Mouse (Mus musculus) limb, embryonic 12.5 days (tissue): ENCODE measurements around the gene Gm49361. TPM values are rescaled to one million over a fixed set of nuclear protein-coding genes. Genes with fewer than 3 reads are reported as not detected.
A peak's percentile ranks its signal among the peaks of the same experiment; 100 is the strongest.
"Not testable (repeated sequence)": the region's sequence is repeated elsewhere in the genome, so short reads cannot be mapped to it uniquely, and the experiment has no call there.

Experiments used
- ATAC-seq: fragments of 200-750 bp; cut with Nextera tagmentation; 2 replicates; pipeline ENCODE4 v1.8.0; 2017; ENCODE audit warnings: low read depth, moderate TSS enrichment; ENCODE audit not compliant: insufficient number of reproducible peaks, insufficient read depth, low FRiP score, low TSS enrichment
- H3K27ac ChIP-seq: fragments of 300-500 bp; sonication (generic); 2 replicates; pipeline ENCODE4 v1.5.1; 2016; ENCODE audit warnings: mild to moderate bottlenecking, moderate library complexity
- H3K27me3 ChIP-seq: fragments of 300-500 bp; sonication (generic); 2 replicates; pipeline ENCODE4 v1.6.1; 2016; ENCODE audit warnings: mild to moderate bottlenecking, moderate library complexity
- H3K36me3 ChIP-seq: fragments of 300-500 bp; sonication (generic); 2 replicates; pipeline ENCODE4 v1.6.1; 2016; ENCODE audit warnings: mild to moderate bottlenecking, moderate library complexity
- H3K4me1 ChIP-seq: fragments of 300-500 bp; sonication (generic); replicated peaks from 2 replicates; pipeline ENCODE4 v1.6.1; 2016
- H3K4me2 ChIP-seq: fragments of 300-500 bp; sonication (generic); 2 replicates; pipeline ENCODE4 v1.6.1; 2016; ENCODE audit warnings: mild to moderate bottlenecking, moderate library complexity
- H3K4me3 ChIP-seq: fragments of 300-500 bp; sonication (generic); replicated peaks from 2 replicates; pipeline ENCODE4 v1.5.1; 2016; ENCODE audit warnings: mild to moderate bottlenecking
- H3K9ac ChIP-seq: fragments of 300-500 bp; sonication (generic); replicated peaks from 2 replicates; pipeline ENCODE4 v1.6.1; 2016; ENCODE audit warnings: mild to moderate bottlenecking, moderate library complexity
- H3K9me3 ChIP-seq: fragments of 300-500 bp; sonication (generic); 2 replicates; pipeline ENCODE4 v1.6.1; 2016; ENCODE audit warnings: mild to moderate bottlenecking, moderate library complexity
- WGBS: fragments of 180-500 bp; shearing (Covaris S2); methylation state at CpG from one replicate; pipeline ENCODE4 v1.1.7; 2016; 5-methylcytosine and 5-hydroxymethylcytosine counted together
- polyA plus RNA-seq: library from polyadenylated mRNA; unstranded; fragments of >200 nt; fragmentation: Nextera tagmentation; extraction: Ambion mirVana; gene quantifications from 2 replicates; pipeline ENCODE4 v1.2.1, GENCODE M21; 2016

Gm49361 gene
- polyA plus RNA-seq, 1 experiment from 2014 or later, result not detected

- Histone ChIP-seq H3K9me3 (no peaks in the 10 kb centered on the region), H3K27me3 (no peaks in the 10 kb centered on the region), H3K4me2 (no peak overlapping the region), H3K9ac (no peak overlapping the region), H3K36me3 (no peaks in the 10 kb centered on the region), H3K4me1 (no peaks in the 10 kb centered on the region; the same call in 1 of the 2 replicates), H3K4me3 (no peak overlapping the region), H3K27ac (no peak overlapping the region)
- WGBS, result 38% methylated on average over 9 of the region's 9 CpGs
- no peak for ATAC-seq
Measured at GRCm38 (mm10) chr14:57753351-57753992, 7.6 kb upstream of the Gm49361 start.

DNA sequence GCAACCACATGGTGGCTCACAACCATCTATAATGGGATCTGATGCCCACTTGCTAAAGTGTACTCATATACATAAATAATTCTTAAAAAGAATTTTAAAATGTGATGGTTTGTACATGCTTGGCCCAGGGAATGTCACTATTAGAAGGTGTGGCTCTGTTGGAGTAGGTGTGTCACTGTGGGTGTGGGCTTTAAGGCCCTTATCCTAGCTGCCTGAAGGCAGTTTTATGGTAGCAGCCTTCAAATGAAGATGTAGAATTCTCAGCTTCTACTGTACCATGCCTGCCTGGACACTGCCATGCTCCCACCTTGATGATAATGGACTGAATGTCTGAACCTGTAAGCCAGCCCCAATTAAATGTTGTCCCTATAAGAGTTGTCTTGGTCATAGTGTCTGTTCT is 5.1 kb upstream of the Gm49361 start:
- ATAC-seq, H3K9me3 ChIP-seq, H3K9ac ChIP-seq, H3K4me3 ChIP-seq, H3K36me3 ChIP-seq, H3K27ac ChIP-seq, H3K4me2 ChIP-seq, H3K27me3 ChIP-seq, H3K4me1 ChIP-seq: not testable (repeated sequence)

DNA sequence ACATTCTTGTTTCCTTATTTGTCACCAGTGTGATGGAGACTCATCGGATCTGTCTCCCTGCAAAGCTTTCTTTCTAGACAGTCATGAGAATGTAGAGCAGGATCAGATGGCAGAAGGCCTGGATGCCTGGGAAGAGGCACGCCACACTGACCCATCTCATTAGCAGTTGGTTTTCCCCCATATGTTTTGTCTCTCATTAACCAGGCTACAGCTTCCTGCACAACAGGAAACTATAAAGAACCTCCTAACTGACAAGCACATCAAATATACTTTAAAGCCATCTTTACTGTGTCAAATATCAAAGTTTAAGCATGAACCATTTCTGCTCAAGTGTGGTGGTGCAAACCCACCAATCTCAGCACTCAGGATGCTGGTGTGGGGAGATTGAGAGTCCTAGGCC is 3.6 kb upstream of the Gm49361 start:
- no peaks in the 10 kb centered on the region for H3K27me3 ChIP-seq
- no peak overlapping the region for H3K27ac ChIP-seq
- ATAC-seq, result no peak
- H3K4me3 ChIP-seq, result no peak overlapping the region
- no peak overlapping the region for H3K4me2 ChIP-seq
- peaks cover 4% of the 10 kb centered on the region for H3K4me1 ChIP-seq
- WGBS, result 38% methylated on average over 2 of the region's 2 CpGs
- H3K9me3 ChIP-seq, result no peaks in the 10 kb centered on the region
- no peak overlapping the region for H3K9ac ChIP-seq
- H3K36me3 ChIP-seq, result no peaks in the 10 kb centered on the region

DNA sequence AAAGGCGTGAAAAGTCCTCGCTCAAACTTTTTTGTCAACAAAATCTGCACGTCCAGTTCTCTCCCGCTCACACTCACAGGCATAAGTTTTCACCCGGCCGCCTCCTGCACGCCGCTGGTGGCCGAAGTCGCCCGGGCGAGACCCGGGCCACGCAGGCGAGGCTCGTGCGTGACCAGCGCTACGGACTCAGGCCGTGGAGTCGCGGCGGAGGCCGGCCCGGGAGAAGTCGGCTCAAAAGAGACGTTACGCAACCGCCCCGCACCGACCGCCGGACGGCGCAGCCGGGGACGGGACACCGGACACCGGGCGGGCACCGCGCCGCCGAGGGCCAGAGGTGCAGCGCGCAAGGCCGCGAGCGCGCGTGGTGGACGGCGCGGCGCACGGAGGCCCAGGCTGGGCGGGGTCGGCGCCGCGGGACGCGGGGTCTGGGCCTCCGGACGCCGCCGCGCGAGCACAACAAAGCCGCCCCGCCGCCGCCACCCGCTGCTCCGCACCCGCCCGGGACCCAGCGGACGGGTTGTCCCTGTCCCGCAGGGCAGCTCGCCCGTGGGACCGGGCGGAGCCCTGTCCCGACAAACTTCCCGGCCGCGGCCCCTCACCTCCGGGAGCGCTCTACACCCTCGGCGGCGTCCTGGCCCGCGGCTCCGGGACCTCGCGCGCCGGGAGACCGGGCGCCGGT is 473 bp downstream of the Gm49361 start:
- peak; percentile 43 for ATAC-seq
- peaks cover 30% of the 10 kb centered on the region for H3K4me1 ChIP-seq
- H3K9ac ChIP-seq, result peak overlapping the region; percentile 98
- no peaks in the 10 kb centered on the region for H3K9me3 ChIP-seq
- H3K27ac ChIP-seq, result peak overlapping the region; percentile 96
- no peaks in the 10 kb centered on the region for H3K36me3 ChIP-seq
- H3K4me2 ChIP-seq, result peak overlapping the region; percentile 62
- under 1% methylated on average over 100 of the region's 103 CpGs for WGBS
- no peaks in the 10 kb centered on the region for H3K27me3 ChIP-seq
- peak overlapping the region; percentile 97 for H3K4me3 ChIP-seq

GRCm38 (mm10) chr14:57744547-57744946 is 1.4 kb downstream of the Gm49361 start:
- peaks cover 30% of the 10 kb centered on the region for H3K4me1 ChIP-seq
- no peaks in the 10 kb centered on the region for H3K9me3 ChIP-seq
- peak overlapping the region; percentile 96 for H3K27ac ChIP-seq
- no peaks in the 10 kb centered on the region for H3K36me3 ChIP-seq
- H3K4me2 ChIP-seq, result peak overlapping the region; percentile 62
- WGBS, result under 1% methylated on average over 8 of the region's 8 CpGs
- no peak for ATAC-seq
- H3K4me3 ChIP-seq, result peak overlapping the region; percentile 97
- no peaks in the 10 kb centered on the region for H3K27me3 ChIP-seq
- H3K9ac ChIP-seq, result peak overlapping the region; percentile 98; the same call in 1 of the 2 replicates

DNA sequence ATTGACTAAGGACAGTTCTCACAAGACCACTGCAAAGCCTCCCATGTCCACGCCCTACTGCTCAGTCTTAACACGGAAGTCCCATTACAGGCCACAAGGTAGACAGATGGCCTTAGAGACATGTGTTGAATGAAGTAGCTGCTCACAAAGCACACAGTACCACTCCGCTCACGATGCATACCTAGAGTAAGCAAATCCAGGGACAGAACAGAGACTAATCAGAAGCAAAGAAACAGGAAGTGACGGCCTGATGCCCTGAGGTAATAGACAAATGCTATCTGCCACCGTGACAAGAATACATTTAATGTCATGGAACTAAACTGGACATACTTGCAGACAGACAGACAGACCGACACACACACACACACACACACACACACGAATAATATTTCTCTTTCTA is 5.3 kb downstream of the Gm49361 start:
- peaks cover 39% of the 10 kb centered on the region for H3K4me1 ChIP-seq

GRCm38 (mm10) chr14:57737089-57737488 is 8.8 kb downstream of the Gm49361 start:
- Histone ChIP-seq H3K4me3 (no peak overlapping the region), H3K27me3 (no peaks in the 10 kb centered on the region), H3K4me2 (no peak overlapping the region), H3K9me3 (no peaks in the 10 kb centered on the region), H3K9ac (no peak overlapping the region), H3K4me1 (peaks cover 28% of the 10 kb centered on the region), H3K27ac (0 out of 2 replicates have a peak overlapping the region, but pooled peaks have one; percentile 17), H3K36me3 (peaks cover 37% of the 10 kb centered on the region)
- ATAC-seq, result no peak

More for the DNA sequence above, 5.3 kb downstream of the Gm49361 start:
- 84% methylated on average over 8 of the region's 8 CpGs for WGBS
- no peak overlapping the region for H3K27ac ChIP-seq
- ATAC-seq, result no peak
- no peaks in the 10 kb centered on the region for H3K27me3 ChIP-seq
- no peaks in the 10 kb centered on the region for H3K9me3 ChIP-seq
- no peak overlapping the region for H3K4me2 ChIP-seq
- peaks cover 19% of the 10 kb centered on the region; the same call in 1 of the 2 replicates for H3K36me3 ChIP-seq
- H3K9ac ChIP-seq, result no peak overlapping the region
- no peak overlapping the region for H3K4me3 ChIP-seq

- no peaks in the 10 kb centered on the region for H3K9me3 ChIP-seq
- H3K4me1 ChIP-seq, result peaks cover 27% of the 10 kb centered on the region
- H3K36me3 ChIP-seq, result peaks cover 40% of the 10 kb centered on the region
- H3K4me3 ChIP-seq, result no peak overlapping the region
- H3K27me3 ChIP-seq, result no peaks in the 10 kb centered on the region
- WGBS, result 61% methylated on average over 4 of the region's 4 CpGs
- no peak overlapping the region for H3K4me2 ChIP-seq
- no peak overlapping the region for H3K9ac ChIP-seq
- 0 out of 2 replicates have a peak overlapping the region, but pooled peaks have one; percentile 23 for H3K27ac ChIP-seq
- no peak for ATAC-seq
Measured at GRCm38 (mm10) chr14:57736141-57736540, 9.8 kb downstream of the Gm49361 start.

GRCm38 (mm10) chr14:57732668-57733293 is 13.1 kb downstream of the Gm49361 start:
- Histone ChIP-seq H3K9ac (no peak overlapping the region), H3K4me3 (no peak overlapping the region), H3K27ac (no peak overlapping the region), H3K4me1 (peaks cover 30% of the 10 kb centered on the region), H3K4me2 (no peak overlapping the region), H3K36me3 (peaks cover 48% of the 10 kb centered on the region), H3K9me3 (no peaks in the 10 kb centered on the region), H3K27me3 (no peaks in the 10 kb centered on the region)
- ATAC-seq, result no peak
- 57% methylated on average over 6 of the region's 6 CpGs for WGBS

DNA sequence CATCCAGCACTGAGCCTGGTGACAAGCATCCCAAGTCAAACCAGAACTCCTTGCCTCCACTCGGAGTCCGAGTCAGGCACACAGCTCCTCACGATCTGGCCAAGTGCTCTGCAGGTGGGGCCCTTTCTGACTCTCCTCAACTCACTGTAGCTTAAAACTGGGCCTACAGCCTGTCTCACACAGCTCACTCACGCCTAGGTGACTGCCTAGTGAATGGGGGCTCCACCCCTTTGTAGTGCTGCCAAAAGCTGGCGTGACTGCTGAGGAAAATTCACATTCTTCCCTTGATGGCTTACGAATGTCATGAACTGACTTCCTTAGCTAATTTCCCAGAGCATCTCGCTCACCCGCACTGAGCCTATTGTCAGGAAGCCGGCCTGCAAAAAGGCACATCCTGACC is 15.4 kb downstream of the Gm49361 start:
- no peak for ATAC-seq
- H3K4me2 ChIP-seq, result no peak overlapping the region
- WGBS, result 61% methylated on average over 9 of the region's 9 CpGs
- H3K36me3 ChIP-seq, result peaks cover 57% of the 10 kb centered on the region
- no peaks in the 10 kb centered on the region for H3K9me3 ChIP-seq
- H3K27ac ChIP-seq, result 0 out of 2 replicates have a peak overlapping the region, but pooled peaks have one; percentile 37
- H3K4me1 ChIP-seq, result peaks cover 17% of the 10 kb centered on the region
- H3K27me3 ChIP-seq, result no peaks in the 10 kb centered on the region
- H3K9ac ChIP-seq, result no peak overlapping the region
- H3K4me3 ChIP-seq, result no peak overlapping the region

- peaks cover 14% of the 10 kb centered on the region for H3K4me1 ChIP-seq
- ATAC-seq, result no peak
Measured at GRCm38 (mm10) chr14:57729975-57730499, 15.9 kb downstream of the Gm49361 start.

More at GRCm38 (mm10) chr14:57729975-57730499, 15.9 kb downstream of the Gm49361 start:
- WGBS, result 81% methylated on average over 5 of the region's 5 CpGs
- no peak overlapping the region for H3K4me2 ChIP-seq
- H3K9me3 ChIP-seq, result no peaks in the 10 kb centered on the region
- peaks cover 62% of the 10 kb centered on the region for H3K36me3 ChIP-seq
- H3K27ac ChIP-seq, result 0 out of 2 replicates have a peak overlapping the region, but pooled peaks have one; percentile 37
- no peak overlapping the region for H3K4me3 ChIP-seq
- H3K9ac ChIP-seq, result no peak overlapping the region
- no peaks in the 10 kb centered on the region for H3K27me3 ChIP-seq
